Mouse (Mus musculus): ENCODE results near the gene Xkr8. TPM values are rescaled to one million over a fixed set of nuclear protein-coding genes. Genes with fewer than 3 reads are reported as not detected.
A peak's percentile ranks its signal among the peaks of the same experiment; 100 is the strongest.
"Not testable (repeated sequence)": the region's sequence is repeated elsewhere in the genome, so short reads cannot be mapped to it uniquely, and the experiment has no call there.

The Xkr8 gene
- 4.0 and 5.4 TPM in 2 replicates for polyA plus RNA-seq (2015; fragmentation: Nextera tagmentation; extraction: Ambion mirVana)

GRCm38 (mm10) chr4:132732148-132732684 is at the start of gene Xkr8:
Gene Xkr8, minus strand, starts transcription at chr4:132732546.
- Histone ChIP-seq H3K4me3 (peak within 1 kb of the TSS; percentile 59), H3K4me2 (peak within 1 kb of the TSS; percentile 86), H3K9me3 (no peaks in the 10 kb centered on the region), H3K36me3 (replicated peaks) (0 out of 2 replicates have a peak, but pooled peaks cover 3% of the 10 kb centered on the region), H3K27me3 (replicated peaks) (no peaks in the 10 kb centered on the region), H3K27ac (peak within 1 kb of the TSS; percentile 45), H3K4me1 (peaks cover 9% of the 10 kb centered on the region), H3K9ac (peak within 1 kb of the TSS; percentile 67)
- peak; percentile 98 for ATAC-seq (replicated peaks)
- 4% methylated on average over 34 of the region's 34 CpGs for WGBS

GRCm38 (mm10) chr4:132780288-132780687 is 47.9 kb upstream of the Xkr8 start:
- H3K27me3 ChIP-seq (replicated peaks), result no peaks in the 10 kb centered on the region
- H3K9me3 ChIP-seq, result no peaks in the 10 kb centered on the region
- 91% methylated on average over 4 of the region's 4 CpGs for WGBS
- H3K4me2 ChIP-seq, result no peak overlapping the region
- no peak for ATAC-seq (replicated peaks)
- no peaks in the 10 kb centered on the region for H3K4me1 ChIP-seq
- H3K27ac ChIP-seq, result no peak overlapping the region
- no peak overlapping the region for H3K9ac ChIP-seq
- peaks cover 6% of the 10 kb centered on the region; the same call in 1 of the 2 replicates for H3K36me3 ChIP-seq (replicated peaks)
- H3K4me3 ChIP-seq, result no peak overlapping the region

- Histone ChIP-seq H3K9ac (no peak overlapping the region), H3K27me3 (replicated peaks) (no peaks in the 10 kb centered on the region), H3K27ac (no peak overlapping the region), H3K4me1 (no peaks in the 10 kb centered on the region), H3K4me3 (no peak overlapping the region), H3K36me3 (replicated peaks) (peaks cover 9% of the 10 kb centered on the region; the same call in 1 of the 2 replicates), H3K4me2 (no peak overlapping the region), H3K9me3 (no peaks in the 10 kb centered on the region)
- no peak for ATAC-seq (replicated peaks)
- 95% methylated on average over 6 of the region's 6 CpGs for WGBS
Observed at GRCm38 (mm10) chr4:132778562-132779201, 46.3 kb upstream of the Xkr8 start.

- ATAC-seq (replicated peaks), result no peak
- no peak overlapping the region for H3K4me2 ChIP-seq
- H3K4me1 ChIP-seq, result no peaks in the 10 kb centered on the region
- no peak overlapping the region for H3K27ac ChIP-seq
- no peak overlapping the region for H3K4me3 ChIP-seq
- peaks cover 17% of the 10 kb centered on the region; the same call in 1 of the 2 replicates for H3K36me3 ChIP-seq (replicated peaks)
- no peaks in the 10 kb centered on the region for H3K27me3 ChIP-seq (replicated peaks)
- no peak overlapping the region for H3K9ac ChIP-seq
- 94% methylated on average over 5 of the region's 5 CpGs for whole genome bisulfite sequencing
- H3K9me3 ChIP-seq, result no peaks in the 10 kb centered on the region
Observed at GRCm38 (mm10) chr4:132776764-132777163, 44.4 kb upstream of the Xkr8 start.

GRCm38 (mm10) chr4:132774905-132775304 is 42.6 kb upstream of the Xkr8 start:
- ATAC-seq (replicated peaks), result no peak
- Histone ChIP-seq H3K9ac (no peak overlapping the region), H3K4me2 (no peak overlapping the region), H3K4me3 (no peak overlapping the region), H3K36me3 (replicated peaks) (peaks cover 19% of the 10 kb centered on the region; the same call in 1 of the 2 replicates), H3K27me3 (replicated peaks) (no peaks in the 10 kb centered on the region), H3K9me3 (no peaks in the 10 kb centered on the region), H3K4me1 (no peaks in the 10 kb centered on the region), H3K27ac (no peak overlapping the region)
- WGBS, result 83% methylated on average over 3 of the region's 3 CpGs

GRCm38 (mm10) chr4:132771776-132772175 is 39.4 kb upstream of the Xkr8 start:
- WGBS, result 95% methylated on average over 9 of the region's 9 CpGs
- ATAC-seq (replicated peaks), result no peak
- Histone ChIP-seq H3K4me3 (no peak overlapping the region), H3K9me3 (no peaks in the 10 kb centered on the region), H3K27me3 (replicated peaks) (no peaks in the 10 kb centered on the region), H3K9ac (no peak overlapping the region), H3K4me1 (peaks cover 10% of the 10 kb centered on the region), H3K4me2 (no peak overlapping the region), H3K36me3 (replicated peaks) (peaks cover 13% of the 10 kb centered on the region; the same call in 1 of the 2 replicates), H3K27ac (no peak overlapping the region)

GRCm38 (mm10) chr4:132767914-132768876 is 35.8 kb upstream of the Xkr8 start, which contains the start of gene Rpa2:
Gene Rpa2, plus strand, starts transcription at chr4:132768332.
- peak within 1 kb of the TSS; percentile 91 for H3K4me2 ChIP-seq
- no peaks in the 10 kb centered on the region for H3K27me3 ChIP-seq (replicated peaks)
- H3K4me1 ChIP-seq, result peaks cover 10% of the 10 kb centered on the region
- ATAC-seq (replicated peaks), result peak; percentile 98
- no peaks in the 10 kb centered on the region for H3K9me3 ChIP-seq
- H3K27ac ChIP-seq, result 0 out of 2 replicates have a peak within 1 kb of the TSS, but pooled peaks have one; percentile 46
- under 1% methylated on average over 69 of the region's 71 CpGs for WGBS
- H3K9ac ChIP-seq, result peak within 1 kb of the TSS; percentile 38
- H3K4me3 ChIP-seq, result peak within 1 kb of the TSS; percentile 72
- peaks cover 10% of the 10 kb centered on the region; the same call in 1 of the 2 replicates for H3K36me3 ChIP-seq (replicated peaks)

GRCm38 (mm10) chr4:132763125-132763524 is 30.8 kb upstream of the Xkr8 start:
- not testable (repeated sequence) for H3K36me3 ChIP-seq (replicated peaks); H3K4me2 ChIP-seq; H3K4me1 ChIP-seq; H3K27ac ChIP-seq; ATAC-seq (replicated peaks); H3K4me3 ChIP-seq; H3K9me3 ChIP-seq; H3K27me3 ChIP-seq (replicated peaks); H3K9ac ChIP-seq
- 85% methylated on average over 3 of the region's 3 CpGs for WGBS

- H3K9me3 ChIP-seq, result no peaks in the 10 kb centered on the region
- no peak overlapping the region for H3K9ac ChIP-seq
- WGBS, result 81% methylated on average over 6 of the region's 6 CpGs
- no peaks in the 10 kb centered on the region for H3K4me1 ChIP-seq
- no peak for ATAC-seq (replicated peaks)
- no peak overlapping the region for H3K4me3 ChIP-seq
- no peaks in the 10 kb centered on the region for H3K36me3 ChIP-seq (replicated peaks)
- H3K27ac ChIP-seq, result no peak overlapping the region
- peaks cover 6% of the 10 kb centered on the region for H3K27me3 ChIP-seq (replicated peaks)
- H3K4me2 ChIP-seq, result no peak overlapping the region
Observed at GRCm38 (mm10) chr4:132762602-132763001, 30.3 kb upstream of the Xkr8 start.

- 83% methylated on average over 3 of the region's 3 CpGs for WGBS
- Histone ChIP-seq H3K4me2 (no peak overlapping the region), H3K9me3 (no peaks in the 10 kb centered on the region), H3K4me3 (no peak overlapping the region), H3K9ac (no peak overlapping the region), H3K36me3 (replicated peaks) (no peaks in the 10 kb centered on the region), H3K27ac (no peak overlapping the region), H3K4me1 (peaks cover 9% of the 10 kb centered on the region), H3K27me3 (replicated peaks) (peaks cover 15% of the 10 kb centered on the region)
- ATAC-seq (replicated peaks), result no peak
Observed at GRCm38 (mm10) chr4:132760296-132760695, 27.9 kb upstream of the Xkr8 start.

GRCm38 (mm10) chr4:132757633-132758351 is 25.4 kb upstream of the Xkr8 start:
- 0 out of 2 replicates have a peak overlapping the region, but pooled peaks have one; percentile 71 for H3K4me2 ChIP-seq
- H3K4me1 ChIP-seq, result peaks cover 9% of the 10 kb centered on the region
- 82% methylated on average over 7 of the region's 7 CpGs for WGBS

More at GRCm38 (mm10) chr4:132757633-132758351, 25.4 kb upstream of the Xkr8 start:
- no peak for ATAC-seq (replicated peaks)
- no peak overlapping the region for H3K9ac ChIP-seq
- no peaks in the 10 kb centered on the region for H3K36me3 ChIP-seq (replicated peaks)
- H3K27me3 ChIP-seq (replicated peaks), result peaks cover 15% of the 10 kb centered on the region
- no peak overlapping the region for H3K27ac ChIP-seq
- no peaks in the 10 kb centered on the region for H3K9me3 ChIP-seq
- no peak overlapping the region for H3K4me3 ChIP-seq
